Mouse (Mus musculus) T-helper 17 cell (primary cell): ENCODE measurements around the gene Tyms.

Experiments
- in situ Hi-C, 2 experiments: fragments of 300-600 bp; cut with MboI, MseI; formaldehyde crosslinking; loops; 1 replicate in 1 of 2; 2 replicates in 1 of 2; pipeline ENCODE4 v1.15.1; 2025; ENCODE audit warnings: high pct_unique_total_duplicates in 2 of 2

The Tyms gene

DNA sequence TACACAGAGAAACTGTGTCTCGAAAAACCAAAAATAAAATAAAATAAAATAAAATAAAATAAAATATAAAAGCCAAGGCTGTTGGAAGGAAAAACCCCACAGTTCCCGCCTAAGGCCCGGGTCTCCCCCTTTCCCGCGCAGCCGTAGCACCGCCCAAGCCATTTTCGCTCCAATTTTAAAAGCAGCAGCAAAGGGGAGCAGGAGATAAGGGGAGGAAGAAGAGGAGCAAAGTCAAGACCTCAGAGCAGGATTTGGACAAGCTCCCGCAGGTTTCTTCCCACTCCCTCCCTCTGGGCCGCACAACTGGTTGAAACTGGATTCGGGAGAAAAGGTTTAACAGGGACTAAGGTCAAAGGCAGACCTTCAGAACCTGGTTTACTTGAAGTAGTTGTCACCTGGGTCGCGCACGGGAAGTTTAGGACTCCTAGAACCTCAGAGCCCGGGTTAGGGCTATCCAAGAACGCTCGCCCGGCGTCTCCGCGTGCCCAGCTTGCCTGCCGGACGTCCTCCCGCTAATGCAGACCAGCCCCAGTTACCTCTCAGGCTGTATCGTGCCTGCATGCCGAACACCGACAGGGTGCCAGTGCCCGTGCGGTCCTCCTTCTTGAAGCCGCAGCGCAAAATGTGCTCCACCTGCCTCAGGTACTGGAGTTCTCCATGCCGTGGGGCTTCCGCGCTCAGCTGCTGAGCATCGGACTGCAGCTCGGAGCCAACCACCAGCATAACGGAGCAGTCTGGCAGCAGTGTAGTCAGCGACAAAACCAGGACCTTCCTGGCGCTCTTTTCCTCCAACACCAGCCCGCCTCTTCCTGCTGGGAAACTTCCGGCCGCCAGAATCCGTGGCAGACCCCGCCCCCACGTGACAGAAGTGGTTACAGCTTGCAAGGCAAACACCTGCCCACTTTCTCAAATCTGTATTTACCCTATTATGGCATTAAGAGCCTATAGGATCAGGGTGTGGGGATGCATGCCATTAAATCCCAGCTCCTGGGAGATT is at the start of gene Tyms:
Gene Tyms, minus strand, starts transcription at position 793 of the 997 bp plus-strand sequence.
- in situ Hi-C loops = no loop called here

- in situ Hi-C loops = no loop called here
These were observed 49.1 kb upstream of the Tyms start for GRCm38 (mm10) chr5:30122481-30122880.

DNA sequence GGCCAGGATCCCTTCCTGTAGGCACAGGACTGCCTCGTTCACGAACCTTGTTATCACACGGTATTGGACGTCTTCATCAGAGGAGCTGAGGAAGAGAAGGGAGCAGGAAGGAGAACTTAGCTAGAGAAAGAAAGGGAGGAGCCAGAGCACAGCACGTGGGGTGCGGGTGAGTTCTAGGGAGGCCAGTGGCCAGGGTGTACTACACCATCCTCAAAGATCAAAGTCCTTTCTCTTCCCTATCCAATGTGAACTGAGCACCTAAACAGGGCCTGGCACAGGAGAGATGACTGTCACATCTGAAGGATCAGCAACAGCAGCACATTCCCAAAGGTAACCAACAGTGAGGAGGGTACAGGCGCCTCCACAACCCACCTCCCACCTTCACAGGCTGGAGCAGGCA is 46.7 kb upstream of the Tyms start:
- in situ Hi-C loops = no loop called here

DNA sequence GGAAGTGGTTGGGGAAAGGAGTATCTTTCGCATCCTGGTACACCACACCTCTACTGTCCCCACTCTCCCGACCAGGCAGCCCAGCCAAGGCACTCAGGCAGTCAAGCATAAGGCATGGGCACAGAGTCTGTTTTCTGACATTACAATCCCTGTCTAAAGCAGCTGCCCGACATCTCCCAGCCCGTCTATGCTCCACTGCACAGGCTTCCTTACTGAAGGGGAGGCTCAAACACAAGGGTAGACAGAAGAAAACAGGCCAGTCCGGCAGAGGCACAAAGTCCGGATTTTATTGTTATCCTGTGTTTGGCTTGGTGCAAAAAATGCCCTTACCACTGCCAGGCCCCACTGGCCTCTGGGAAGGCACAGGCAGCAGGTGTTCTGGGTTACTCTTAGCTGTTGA is 45.7 kb upstream of the Tyms start:
- in situ Hi-C loops = loop anchor here (5.0 kb wide), 1 partner anchor 223 kb away; no protein-coding TSS in a partner anchor

DNA sequence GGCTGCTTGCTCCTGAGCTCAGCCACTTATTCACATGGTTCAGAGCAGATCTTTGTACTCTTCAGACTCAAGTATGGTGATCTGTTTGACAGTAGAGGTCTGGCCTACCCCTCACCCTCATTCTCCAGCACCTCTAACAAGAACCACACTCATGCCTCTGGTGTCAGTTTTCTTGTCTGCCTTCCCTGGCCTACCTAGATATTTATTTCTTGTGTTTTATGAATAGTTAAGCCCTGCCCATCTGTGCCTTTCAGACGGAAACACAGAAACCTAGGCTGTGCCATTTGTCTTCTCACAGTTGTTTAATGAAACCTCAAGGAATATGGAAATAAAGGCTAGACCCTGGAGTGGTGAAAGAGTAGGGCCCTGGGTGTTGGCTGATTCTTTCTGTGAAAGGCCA is 44.6 kb upstream of the Tyms start:
- in situ Hi-C loops = loop anchor here (5.0 kb wide), 1 partner anchor 224 kb away; no protein-coding TSS in a partner anchor

GRCm38 (mm10) chr5:30115718-30116117 is 42.3 kb upstream of the Tyms start:
- in situ Hi-C loops = loop anchor here (5.0 kb wide), 1 partner anchor 227 kb away; no protein-coding TSS in a partner anchor

- in situ Hi-C loops = loop anchor here (5.0 kb wide), 1 partner anchor 228 kb away; no protein-coding TSS in a partner anchor
These were observed 41.3 kb upstream of the Tyms start for GRCm38 (mm10) chr5:30114761-30115140.

DNA sequence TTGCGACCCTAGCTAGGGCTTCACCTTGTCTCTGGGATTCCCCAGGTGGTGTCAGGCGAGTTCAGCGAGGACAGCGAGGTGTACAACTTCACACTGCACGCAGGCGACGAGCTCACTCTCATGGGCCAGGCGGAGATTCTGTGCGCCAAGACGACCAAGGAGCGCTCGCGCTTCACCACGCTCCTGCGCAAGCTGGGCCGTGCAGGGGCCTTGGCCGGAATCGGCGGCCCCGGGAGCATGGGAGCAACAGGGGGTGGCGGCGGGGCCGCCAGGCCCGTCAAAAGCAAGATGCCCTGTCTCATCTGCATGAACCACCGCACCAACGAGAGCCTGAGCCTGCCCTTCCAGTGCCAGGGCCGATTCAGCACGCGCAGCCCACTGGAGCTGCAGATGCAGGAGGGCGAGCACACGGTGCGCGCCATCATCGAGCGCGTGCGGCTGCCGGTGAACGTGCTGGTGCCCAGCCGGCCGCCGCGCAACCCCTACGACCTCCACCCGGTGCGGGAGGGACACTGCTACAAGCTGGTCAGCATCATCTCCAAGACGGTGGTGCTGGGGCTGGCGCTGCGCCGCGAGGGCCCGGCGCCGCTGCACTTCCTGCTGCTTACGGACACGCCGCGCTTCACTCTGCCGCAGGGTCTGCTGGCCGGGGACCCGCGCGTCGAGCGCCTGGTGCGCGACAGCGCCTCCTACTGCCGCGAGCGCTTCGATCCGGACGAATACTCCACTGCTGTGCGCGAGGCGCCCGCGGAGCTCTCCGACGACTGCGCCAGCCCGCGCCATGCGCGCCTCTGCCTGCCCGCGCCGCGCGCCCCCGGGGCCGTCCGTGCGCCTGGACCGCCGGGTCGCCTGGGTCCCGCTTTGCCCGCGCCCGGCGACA is 40.7 kb upstream of the Tyms start:
- in situ Hi-C loops = no loop called here

- in situ Hi-C loops = no loop called here
These were observed 39.2 kb upstream of the Tyms start for GRCm38 (mm10) chr5:30112533-30113068.

- in situ Hi-C loops = no loop called here
These were observed 38.4 kb upstream of the Tyms start for GRCm38 (mm10) chr5:30111771-30112170.

- in situ Hi-C loops = no loop called here
These were observed 37.7 kb upstream of the Tyms start for GRCm38 (mm10) chr5:30111126-30111525.

DNA sequence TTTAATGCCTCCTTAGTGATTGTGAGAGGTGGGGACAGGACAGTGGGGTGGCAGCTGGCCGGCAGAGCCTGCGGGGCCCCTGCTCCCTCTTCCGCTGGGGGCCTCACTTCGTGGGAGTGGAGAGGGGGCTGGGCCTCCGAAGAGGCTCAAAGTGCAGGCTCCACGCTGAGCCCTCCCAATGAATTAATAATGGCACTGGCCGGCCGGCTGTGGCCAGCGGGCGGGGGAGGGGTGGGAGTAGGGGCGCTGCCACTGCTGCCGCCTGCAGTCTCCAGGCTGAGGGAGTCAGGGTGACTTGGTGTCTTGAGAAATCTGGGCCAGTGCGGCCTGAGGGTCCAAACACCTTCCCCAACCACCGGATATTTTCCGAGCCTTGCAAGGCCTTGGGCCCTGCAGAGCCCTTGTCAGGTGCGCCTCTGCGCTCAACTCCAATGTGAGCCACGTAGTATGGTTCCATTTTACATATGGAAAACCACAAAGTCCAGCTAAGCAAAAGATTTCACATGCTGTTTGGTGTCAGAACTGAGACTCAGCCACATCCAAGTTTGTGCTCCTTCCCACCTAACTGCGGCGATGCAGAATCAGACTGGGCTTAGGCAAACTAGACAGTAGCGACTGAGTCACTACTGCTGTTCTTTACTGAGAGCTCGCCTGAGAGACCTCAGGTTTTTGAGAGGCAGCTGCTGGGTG is 37.1 kb upstream of the Tyms start:
- in situ Hi-C loops = no loop called here

DNA sequence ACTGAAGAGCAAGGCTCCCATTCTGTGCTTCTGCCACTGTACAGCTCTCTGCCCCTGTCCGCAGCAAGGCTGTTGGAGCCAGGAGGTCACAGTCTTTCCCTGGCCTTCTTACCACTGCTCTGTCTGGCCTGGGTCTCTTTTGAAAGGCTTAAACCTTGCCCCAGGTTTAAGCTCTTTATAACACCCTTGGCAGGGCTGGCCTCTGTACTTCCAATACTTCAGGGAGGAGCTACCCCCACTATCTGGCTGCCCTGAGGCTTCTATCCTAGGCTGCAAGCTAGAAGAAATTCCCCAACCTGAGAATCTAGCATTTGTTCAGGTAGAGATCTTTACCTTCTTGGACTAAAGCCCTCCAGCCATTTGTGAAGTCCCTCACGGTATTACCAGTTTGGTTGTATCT is 36.5 kb upstream of the Tyms start:
- in situ Hi-C loops = loop anchor here in 1 of 2 experiments (10.0 kb wide), 1 partner anchor 635 kb away; the partner anchor contains the start of gene Mnx1

GRCm38 (mm10) chr5:30108233-30108632 is 34.8 kb upstream of the Tyms start:
- in situ Hi-C loops = loop anchor here in 1 of 2 experiments (10.0 kb wide), 1 partner anchor 633 kb away; the partner anchor contains the start of gene Mnx1

DNA sequence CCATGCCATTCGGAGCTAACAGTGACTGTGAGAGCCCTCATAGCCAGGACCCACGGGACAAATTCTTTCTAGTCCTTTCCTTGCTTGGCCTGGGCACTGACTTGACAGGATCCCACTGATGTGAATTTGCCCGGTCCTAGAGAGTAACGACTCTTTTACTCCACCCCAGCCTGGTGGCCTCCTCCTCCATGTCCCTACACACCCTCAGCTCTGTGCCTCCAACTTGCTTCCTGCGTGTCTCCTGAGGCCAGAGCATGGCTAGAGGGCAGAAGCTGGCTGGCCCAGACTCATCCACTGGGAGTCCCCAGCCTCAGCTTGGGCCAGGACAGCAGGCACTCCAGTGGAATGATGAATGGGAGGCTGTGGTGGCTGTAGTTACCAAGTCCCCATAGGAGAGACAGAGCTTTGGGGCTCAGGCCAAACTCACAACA is 34.2 kb upstream of the Tyms start:
- in situ Hi-C loops = loop anchor here in 1 of 2 experiments (10.0 kb wide), 1 partner anchor 633 kb away; the partner anchor contains the start of gene Mnx1

DNA sequence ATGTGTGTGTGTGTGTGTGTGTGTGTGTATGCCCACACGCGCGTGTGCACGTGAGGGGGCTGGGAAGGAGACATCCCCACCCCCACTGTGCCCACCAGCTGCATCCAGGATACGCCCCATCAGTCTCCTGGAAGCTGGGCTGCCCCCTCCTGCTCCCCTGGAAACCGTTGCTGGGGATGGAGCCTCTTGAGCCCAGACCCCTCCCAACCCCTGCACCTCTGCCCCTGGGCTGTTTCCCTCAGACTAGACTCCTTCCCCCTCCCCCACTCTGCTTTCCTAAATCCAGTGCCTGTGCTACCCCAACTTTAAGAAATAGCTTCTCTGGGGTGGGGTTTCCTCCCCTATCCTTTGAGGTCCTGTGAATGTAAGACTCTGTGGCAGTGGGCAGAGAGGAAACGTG is 33.8 kb upstream of the Tyms start:
- in situ Hi-C loops = loop anchor here in 1 of 2 experiments (10.0 kb wide), 1 partner anchor 632 kb away; the partner anchor contains the start of gene Mnx1

- in situ Hi-C loops = loop anchor here in 1 of 2 experiments (10.0 kb wide), 1 partner anchor 632 kb away; the partner anchor contains the start of gene Mnx1
These were observed 33.3 kb upstream of the Tyms start for GRCm38 (mm10) chr5:30106756-30107155.

DNA sequence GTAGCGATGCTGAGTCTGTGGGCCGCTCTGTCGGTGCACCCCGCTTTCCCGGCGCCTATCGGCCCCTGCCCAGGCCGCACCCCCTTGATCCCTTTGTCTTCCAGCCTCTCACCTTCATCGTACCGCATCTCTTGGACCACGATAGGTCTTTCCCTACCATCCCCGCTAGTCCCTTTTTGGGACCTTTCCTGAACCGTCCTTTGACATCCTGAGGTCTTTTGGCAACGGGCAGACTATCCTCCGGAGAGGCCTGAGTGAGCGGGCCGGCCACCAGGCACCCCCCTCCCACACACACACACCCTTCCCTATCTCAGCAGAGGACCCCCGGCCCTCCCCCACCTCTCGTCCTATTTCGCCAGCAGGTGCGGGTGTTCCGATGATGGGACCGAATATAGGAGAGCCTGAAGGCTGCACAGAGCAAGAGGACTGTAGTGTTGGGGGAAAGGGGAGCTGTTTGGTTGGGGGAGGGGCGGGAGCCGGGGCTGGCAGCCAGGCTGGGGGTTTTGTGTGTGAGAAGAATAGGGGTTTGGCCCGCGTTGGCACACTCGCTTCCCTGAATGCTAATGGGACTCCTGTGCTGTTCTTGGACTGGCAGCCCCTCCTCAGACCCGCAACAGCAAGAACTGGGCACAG is 32.4 kb upstream of the Tyms start, which contains the start of gene 3110082J24Rik:
Gene 3110082J24Rik, minus strand, starts transcription at position 419 of the 633 bp plus-strand sequence.
- in situ Hi-C loops = loop anchor here in 1 of 2 experiments (10.0 kb wide), 1 partner anchor 631 kb away; the partner anchor contains the start of gene Mnx1

DNA sequence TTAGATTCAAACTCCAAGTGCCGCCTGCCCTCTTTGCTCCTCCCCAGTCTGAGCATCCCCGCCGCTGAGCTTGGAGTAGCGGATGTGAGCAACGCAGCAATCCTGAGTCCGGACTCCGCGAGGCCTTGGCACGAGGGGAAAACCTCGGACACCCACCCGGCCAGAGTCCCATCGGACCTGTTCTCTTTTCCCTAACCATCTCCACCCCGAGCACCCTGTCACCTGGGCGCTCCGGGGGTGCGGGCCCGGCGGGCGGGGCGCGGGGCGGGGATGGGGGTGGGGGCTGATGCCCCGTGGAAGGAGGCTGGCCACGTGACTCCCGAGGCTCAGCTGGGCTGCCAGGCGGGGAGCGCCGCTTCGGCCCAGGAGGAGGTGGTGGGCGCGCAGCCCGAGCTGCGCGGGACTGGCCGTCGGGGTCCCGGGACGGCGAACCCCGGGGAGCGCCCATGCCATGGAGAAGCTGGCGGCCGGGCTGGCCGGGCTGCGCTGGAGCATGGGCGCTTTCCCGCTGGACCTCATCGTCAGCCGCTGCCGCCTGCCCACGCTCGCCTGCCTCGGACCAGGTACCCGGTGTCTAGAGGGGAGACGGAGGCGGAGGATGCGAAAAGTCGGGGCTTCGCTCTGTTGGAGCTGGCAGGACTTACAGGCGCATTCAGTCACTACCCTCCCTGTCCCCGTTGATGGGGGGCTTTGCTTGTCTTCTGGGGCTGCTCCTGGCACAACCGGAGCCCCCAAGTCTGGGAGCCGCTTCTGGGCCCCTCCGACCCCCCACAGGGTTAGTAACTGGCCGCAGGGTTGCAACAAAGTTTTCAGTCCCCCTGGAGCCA is 31.6 kb upstream of the Tyms start, which contains the start of gene Garem2:
Gene Garem2, plus strand, starts transcription at position 321 of the 827 bp plus-strand sequence.
- in situ Hi-C loops = loop anchor here in 1 of 2 experiments (10.0 kb wide), 1 partner anchor 630 kb away; the partner anchor contains the start of gene Mnx1
